Mouse (Mus musculus) bone marrow macrophage, adult 2 months (primary cell): Measurements from ENCODE around the gene Msantd2.

Source experiments
- CTCF ChIP-seq: IDR thresholded peaks from 2 replicates; pipeline ENCODE4 v1.5.1; 2012; ENCODE audit warnings: low read depth, mild to moderate bottlenecking, low read length, moderate library complexity
- POLR2A ChIP-seq: IDR thresholded peaks from 2 replicates; pipeline ENCODE4 v1.6.1; 2012; ENCODE audit warnings: mild to moderate bottlenecking, low read depth, low read length, borderline replicate concordance

GRCm38 (mm10) chr9:37569231-37569835, 80.2 kb downstream of the Msantd2 start:
- TF ChIP-seq CTCF = no peak
- TF ChIP-seq POLR2A = no peak
